Mouse (Mus musculus) T-helper 17 cell (primary cell): Measurements from ENCODE around the gene Plekhm3.

Source experiments
- in situ Hi-C, 2 experiments: fragments of 300-600 bp; cut with MboI, MseI; formaldehyde crosslinking; loops; 1 replicate in 1 of 2; 2 replicates in 1 of 2; pipeline ENCODE4 v1.15.1; 2025; ENCODE audit warnings: high pct_unique_total_duplicates in 2 of 2

Gene Plekhm3

DNA sequence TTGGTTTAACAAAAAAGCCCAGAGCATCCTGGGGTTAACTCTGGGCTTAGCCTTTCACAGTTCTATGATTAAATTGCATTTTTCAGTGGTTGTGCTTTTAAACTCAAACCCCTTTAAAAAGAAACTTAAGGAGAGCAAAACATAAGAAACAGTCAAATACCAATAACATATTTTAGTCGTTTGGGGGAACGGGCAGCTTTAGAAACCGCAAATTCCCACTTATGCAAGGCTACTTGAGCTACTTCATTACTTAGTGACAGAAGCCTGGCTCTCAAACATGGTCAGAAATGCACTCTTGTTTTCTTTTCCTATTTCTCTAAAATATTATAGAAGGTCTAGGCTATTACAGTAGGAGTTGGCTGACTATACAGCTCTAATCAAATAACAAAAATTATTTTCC lies 120.5 kb downstream of the Plekhm3 start:
- in situ Hi-C loops: no loop called here

DNA sequence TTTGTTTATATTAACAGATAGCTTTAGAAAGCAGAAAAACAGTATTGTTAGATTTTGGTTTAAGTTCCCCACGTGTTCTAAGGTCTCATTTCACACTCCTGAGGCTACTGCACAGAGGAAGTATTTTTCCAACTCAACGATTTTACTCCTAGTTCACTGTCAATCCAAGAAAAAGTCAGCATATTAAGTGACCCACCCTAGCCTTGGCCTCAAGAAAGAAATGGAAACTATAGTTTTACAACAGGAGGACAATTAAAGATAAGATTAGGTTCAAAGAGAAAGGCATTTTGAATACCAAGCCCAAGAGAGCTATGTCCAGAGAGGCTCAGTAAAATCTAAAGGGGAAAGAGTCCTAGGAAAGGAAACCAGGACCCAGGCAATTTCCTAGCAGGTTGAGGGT lies 125.1 kb downstream of the Plekhm3 start:
- in situ Hi-C loops: no loop called here

DNA sequence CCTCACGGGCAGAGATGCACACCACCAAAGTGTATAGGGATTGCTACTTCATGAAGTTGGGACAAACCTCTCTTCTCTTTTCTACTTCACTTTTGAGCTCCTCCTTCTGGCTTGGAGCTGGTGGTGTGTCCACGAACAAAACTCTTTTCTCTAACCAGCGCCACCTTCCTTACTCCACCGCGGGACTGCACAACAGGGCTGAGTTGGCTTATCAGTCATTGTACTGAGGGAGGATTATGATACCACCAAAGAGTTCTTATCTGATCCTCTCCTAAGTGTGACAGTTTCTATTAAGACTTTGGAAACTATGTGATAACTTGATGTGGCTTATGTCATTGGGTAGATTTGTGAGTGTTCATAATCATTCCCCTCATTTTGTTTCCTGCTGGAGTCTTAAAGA lies 129.2 kb downstream of the Plekhm3 start:
- in situ Hi-C loops: no loop called here

DNA sequence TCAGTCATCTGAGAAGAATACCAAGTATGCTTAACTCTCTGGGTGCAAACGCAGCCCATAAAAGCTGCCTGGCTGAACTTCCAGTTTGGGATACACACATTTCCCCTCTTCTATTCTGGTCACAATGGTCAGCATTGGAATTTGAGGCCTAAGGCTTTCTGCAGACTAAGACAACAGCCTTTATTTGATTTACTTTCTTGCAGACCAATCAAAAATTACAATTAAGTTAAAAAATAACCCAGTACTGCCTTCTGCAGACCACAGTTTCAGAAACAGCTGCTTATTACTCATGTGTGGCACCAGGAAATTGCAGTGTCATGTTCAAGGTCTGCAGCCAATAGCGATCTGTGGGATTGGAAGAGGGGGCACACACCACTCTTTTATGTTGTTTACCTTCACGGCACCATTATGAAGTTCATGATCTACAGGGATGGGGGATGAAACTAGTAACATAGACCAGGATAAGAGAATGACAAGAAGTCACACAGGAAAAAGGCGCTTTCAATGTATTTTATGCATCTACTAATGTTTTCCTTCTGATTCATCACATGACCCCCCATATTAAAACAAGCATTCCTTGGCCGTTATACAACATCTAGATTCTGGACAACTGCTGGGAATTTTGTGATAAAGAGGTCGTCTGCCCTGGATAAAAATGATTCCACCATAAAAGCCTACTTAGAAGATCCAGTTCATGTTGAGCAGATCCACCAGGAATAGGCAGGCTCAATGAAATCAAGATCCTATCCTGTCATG lies 130.1 kb downstream of the Plekhm3 start:
- in situ Hi-C loops: no loop called here

DNA sequence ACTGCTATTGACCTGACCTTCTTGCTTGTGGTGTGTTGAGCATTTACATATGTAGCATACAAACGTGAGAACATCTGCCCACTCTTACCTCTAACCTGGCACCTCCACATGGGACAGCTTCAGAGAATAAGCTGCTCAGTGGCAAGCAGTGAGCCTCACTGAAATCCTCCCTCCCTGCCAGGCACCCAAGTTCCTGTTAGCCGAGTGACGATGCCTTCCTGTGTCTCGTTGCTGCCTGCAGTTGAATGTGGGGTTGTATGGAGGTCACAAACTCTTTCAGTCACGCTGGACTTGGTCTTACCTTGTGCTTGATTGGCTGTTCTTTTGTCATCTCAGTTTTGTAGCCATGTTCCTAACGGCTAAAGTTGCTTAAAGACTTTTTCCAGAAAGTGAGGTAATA lies 133.1 kb downstream of the Plekhm3 start:
- in situ Hi-C loops: no loop called here

DNA sequence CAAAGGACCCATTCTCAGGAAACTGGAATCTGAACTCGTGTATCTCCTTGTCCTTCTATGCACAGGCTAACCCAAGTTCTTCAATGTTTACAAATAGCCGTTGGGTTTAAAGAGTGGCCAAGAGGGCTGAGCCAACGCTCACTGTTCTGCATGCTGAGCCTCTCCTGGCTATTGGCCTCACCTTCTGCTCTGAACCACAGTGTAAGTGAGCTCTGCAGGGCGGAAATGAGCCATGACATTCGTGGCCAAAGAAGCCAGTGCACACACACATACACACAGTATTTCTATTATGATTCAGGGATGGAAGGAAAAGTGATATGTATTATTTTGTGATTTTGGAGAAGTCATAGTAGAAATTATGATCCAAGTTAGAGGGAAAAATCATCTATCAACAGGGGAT lies 138.9 kb downstream of the Plekhm3 start:
- in situ Hi-C loops: no loop called here

DNA sequence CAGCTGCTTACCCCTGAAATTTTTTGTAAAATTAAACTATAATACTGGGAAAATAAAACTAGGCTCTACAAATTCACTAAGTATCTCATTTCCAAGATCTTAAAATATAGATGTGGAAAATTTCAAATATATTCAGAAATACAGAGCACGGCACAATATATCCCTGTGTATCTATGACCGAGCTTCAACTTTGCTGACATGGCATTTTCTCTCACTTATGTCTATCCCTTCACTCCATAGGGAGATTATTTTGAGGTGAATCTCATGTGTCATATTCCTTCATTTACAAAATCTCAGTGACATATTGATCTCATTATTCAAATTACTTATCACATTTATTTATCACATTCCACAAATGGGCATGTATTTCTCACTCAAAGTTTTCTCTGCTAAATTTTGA lies 143.4 kb downstream of the Plekhm3 start:
- in situ Hi-C loops: no loop called here

GRCm38 (mm10) chr1:64811956-64812355 lies 144.7 kb downstream of the Plekhm3 start:
- in situ Hi-C loops: no loop called here

GRCm38 (mm10) chr1:64809085-64809484 lies 147.5 kb downstream of the Plekhm3 start:
- in situ Hi-C loops: no loop called here

DNA sequence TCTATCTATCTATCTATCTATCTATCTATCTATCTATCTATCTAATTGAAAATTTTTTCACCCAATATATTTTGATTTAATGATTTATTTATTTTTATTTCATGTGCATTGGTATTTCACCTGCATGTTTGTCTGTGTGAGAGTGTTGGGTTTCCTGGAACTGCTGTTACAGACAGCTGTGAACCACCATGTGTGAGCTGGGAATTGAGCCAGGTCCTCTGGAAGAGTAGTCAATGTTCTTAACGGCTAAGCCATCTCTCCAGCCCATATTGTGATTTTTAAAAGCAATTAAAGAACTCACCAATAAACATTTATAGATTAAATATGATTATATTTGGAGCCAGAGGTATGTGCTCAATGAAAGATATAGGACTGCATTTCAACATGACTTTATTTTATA lies 148.9 kb downstream of the Plekhm3 start:
- in situ Hi-C loops: no loop called here

GRCm38 (mm10) chr1:64805217-64805616 lies 151.4 kb downstream of the Plekhm3 start:
- in situ Hi-C loops: no loop called here

DNA sequence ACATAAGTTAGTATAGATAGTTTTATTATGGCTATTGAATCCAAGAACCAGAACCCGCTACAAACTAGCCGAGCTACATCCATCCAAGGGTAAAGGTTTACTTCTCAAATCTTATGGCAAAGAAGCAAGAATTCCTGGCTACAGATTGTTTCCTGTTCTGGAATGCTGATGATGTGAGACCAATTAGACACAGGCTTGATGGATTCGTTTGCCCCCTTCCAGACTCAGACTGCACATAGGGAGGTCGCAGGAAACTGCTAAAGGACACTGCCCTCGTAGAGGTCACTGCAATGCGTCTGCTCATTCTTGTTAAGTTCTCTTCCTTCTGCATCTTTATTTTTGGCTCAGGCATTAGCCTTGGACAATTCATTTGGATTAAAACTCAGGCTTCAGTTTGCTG lies 154.0 kb downstream of the Plekhm3 start:
- in situ Hi-C loops: no loop called here

DNA sequence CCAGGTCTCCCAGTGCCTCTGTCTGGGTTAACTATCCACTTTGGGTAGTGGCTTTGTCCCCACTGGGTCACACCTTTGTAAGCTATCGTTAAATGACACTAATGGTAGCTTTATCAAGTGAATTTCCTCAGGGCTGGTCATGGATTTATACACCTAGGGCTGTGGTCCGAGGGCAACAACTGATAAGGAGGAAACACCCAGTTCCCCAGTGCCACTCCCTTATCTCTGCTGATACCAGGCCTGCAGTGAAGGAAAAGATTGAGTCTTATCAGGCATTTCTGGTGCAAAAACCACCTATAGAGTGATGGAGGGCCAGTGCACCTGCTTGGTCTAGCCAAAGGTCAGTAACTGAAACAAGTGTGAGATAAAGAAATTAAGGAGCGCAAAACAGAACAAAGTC lies 159.0 kb downstream of the Plekhm3 start:
- in situ Hi-C loops: no loop called here

DNA sequence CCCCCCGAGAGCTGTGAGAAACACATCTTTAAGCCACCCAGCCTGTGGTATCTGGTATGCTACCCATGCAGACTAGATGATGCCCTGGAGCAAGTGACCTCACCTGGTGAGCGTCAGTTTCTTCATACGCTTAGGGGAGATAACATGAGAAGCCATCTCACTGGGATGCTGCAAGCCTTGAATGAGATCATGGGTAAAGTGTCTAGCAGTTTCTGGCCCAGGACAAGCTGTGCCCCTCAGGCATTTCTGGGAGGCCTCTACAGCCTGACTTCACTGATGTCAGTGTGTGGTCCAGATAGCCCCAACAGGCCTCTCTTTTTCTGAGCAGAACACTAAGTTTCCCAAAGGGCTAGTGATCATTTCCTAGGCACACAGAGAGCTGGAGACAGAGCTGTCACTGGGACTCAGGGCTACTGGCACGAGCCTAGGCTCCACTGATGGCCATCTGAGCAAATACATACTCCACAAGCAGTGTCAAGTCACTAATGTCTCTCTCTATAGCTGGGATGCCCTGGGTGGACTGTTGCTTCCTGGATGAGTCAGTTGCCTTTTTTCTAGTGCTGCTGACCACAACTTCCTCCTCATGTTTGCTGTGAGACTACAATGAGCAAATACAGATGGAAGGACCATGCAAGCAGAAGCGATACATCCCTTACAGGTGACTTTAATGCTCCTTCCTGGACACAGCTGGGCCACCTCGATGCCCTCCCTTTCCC lies 159.6 kb downstream of the Plekhm3 start:
- in situ Hi-C loops: no loop called here

- in situ Hi-C loops: no loop called here
These were observed 161.2 kb downstream of the Plekhm3 start for GRCm38 (mm10) chr1:64795284-64796040.

- in situ Hi-C loops: no loop called here
These were observed 162.5 kb downstream of the Plekhm3 start for GRCm38 (mm10) chr1:64794096-64794495.

DNA sequence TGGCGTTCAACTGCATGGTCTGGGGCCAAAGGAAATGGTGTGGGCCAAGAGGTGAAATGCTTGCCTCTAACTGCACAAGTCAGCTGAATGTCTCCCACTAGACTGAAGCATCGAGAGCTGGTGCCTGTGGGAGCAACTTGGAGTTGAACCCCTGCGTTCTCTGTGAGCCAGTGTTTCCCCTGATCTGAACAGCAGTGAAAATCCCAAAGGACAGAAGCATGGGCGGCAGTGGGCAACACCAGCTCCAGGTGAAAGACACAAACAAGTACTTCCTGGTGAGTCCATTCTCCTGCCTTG lies 163.4 kb downstream of the Plekhm3 start:
- in situ Hi-C loops: no loop called here

DNA sequence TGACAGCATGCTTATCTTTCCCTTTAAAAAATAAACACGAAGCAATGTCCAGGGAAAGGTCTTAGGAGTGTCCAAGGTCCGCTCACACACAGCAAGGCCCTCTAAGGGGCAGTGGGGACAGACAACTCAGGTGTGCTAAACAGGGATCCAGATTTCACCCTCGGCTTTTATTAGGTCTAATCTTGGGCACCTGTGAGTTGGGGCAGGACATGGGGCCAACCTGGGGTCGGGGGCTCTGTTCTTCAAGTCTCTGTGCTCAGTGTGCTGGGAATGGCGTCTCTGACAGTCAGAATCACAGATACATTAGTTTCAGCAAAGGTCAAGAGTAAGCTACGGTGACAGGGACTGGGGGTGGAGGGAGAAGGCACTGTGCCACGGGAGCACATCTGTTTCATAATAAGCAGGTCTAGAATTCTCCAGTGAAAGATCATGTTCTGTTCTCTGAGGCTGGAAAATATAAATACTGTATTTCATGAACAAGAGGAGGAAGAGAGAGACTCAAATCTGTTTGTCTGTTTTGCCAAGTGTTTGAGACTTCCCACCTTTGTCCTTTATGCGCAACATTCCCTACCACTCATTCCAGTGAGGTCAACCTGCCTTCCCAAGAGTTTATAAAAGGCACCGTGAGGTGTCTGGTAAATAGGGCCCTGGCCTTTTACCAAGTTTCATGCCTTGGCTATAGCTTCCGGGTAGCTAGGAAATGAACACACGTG lies 163.9 kb downstream of the Plekhm3 start:
- in situ Hi-C loops: no loop called here

GRCm38 (mm10) chr1:64791826-64792225 lies 164.8 kb downstream of the Plekhm3 start:
- in situ Hi-C loops: no loop called here

DNA sequence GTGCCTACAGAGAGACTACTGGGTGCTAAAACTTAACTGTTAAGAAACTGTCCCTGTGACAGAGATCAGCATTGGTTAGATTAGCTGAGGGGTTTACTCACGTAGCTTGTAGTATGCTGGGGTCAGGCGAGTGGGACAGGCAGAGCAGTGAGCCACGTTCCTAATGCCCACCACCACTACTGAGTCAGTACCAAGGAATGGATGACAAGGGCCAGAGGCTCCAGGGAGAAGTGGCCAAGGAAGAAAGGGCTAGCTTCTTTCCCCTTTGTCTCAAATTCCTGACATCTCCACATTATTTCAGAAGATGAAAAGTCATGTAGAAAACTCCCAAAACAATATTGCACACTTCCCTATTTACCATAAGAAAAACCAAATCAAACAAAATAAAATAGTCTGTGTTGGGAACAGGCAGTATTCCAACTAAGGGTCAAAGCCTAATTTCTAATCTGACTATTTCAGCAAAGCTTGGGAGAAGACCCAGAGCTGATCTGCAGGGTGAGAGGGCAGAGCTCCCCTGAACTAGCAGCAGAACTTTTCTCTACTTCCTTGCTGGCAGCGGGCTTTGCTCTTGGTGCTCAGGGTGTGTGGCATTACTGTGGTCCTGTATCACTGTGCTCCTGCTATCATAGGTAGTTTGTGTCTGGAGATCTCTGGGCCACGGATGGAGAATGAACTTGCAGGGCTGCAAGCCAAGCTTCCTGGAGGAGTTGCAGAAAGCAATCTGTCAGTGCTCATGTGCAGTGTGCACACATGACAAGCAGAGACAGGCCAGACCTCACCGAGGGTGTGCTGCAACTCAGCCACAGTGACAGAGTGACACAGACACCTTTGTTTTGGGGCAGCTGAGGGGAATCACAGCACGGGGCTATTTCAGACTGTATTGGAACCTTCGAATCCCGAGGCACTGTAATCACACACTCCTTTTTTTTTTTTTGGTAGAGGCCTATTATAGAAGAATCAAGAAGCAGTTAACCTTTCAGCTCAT lies 165.5 kb downstream of the Plekhm3 start:
- in situ Hi-C loops: no loop called here
